Mouse (Mus musculus) urinary bladder, postnatal 10 days (tissue): ENCODE measurements around the gene Slc19a2.
A peak's percentile ranks its signal among the peaks of the same experiment; 100 is the strongest.

Source experiments
- DNase-seq: peaks from one replicate; pipeline ENCODE4 v3.0.0; 2022; ENCODE audit warnings: low spot score

Slc19a2 gene

DNA sequence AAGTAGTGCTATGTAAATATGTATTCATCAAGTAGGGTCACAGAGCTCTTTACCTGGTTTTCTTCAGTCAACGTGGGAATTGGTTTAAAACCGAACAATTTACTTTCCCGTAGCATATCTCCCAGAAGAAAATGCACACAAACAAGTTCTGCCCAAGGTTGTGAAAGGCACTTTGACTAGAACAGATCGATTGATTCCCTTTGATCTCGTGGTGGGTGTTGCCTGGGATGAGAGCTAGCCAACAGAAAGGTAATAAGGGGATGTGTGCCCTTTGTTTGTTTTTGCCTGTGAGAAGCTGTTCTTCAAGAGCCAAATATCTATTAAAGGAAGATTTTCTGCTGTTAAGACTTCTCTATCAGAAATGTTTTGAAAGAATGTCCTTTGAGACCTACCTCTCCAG lies 3.7 kb downstream of the Slc19a2 start:
- DNase-seq, result no peak

DNA sequence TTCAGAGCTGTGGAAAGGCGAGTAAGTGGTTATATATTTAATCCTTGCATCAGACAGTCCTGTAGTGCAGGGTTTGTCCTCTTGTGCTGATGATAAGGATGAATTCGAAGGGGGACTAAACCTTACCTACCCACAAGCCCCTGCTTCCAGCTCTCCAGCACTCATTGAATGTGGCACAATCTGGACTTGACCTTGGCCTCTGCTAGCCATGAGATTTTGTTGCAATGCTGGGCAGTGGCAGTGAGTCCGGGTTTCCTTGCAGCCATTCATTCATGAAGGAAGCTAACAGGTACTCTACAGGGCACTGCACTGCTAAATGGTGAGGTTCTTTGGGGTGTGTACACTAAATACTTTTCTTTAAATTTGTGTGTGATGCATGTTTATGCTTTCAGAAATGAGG lies 6.0 kb downstream of the Slc19a2 start:
- no peak for DNase-seq

GRCm38 (mm10) chr1:164260171-164261028 lies 11.6 kb downstream of the Slc19a2 start:
- DNase-seq, result no peak

DNA sequence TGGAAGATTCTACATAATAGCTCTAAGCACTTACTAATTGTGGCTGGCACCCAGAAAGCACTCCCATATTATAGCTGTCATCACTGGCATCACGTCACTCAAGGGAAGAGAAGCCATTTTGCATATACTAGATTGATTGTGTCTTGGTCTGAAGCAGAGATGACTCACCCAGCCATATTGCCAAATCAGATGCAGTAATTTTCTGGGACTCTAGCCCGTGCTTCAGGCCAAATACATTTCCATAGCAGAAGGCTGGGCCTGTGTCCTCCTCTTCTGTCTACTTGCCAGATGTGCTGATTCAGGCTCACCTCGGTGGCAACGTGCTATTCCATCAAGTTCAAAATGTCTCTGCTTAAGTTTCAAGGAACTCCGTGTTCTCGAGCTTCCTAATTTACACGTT lies 12.7 kb downstream of the Slc19a2 start:
- DNase-seq, result no peak

DNA sequence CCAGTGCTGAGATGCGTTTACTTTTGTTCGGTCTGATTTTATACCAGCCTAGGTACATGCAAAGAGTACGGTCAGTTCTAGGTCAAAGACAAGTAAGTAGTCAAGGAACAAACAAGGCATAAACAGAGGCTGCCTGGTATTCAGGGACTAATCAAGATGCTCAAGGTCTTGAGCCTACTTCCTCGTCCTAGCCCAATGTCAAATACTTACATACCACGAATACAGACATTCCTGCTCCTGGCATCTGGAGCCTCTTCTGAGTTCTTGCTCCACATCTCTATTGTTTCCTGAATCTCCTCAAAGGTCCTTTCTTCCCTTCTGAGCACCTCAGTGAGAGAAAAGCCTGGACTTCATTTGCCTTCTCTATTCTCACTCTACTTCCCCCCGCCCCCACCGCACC lies 22.1 kb downstream of the Slc19a2 start:
- no peak for DNase-seq

GRCm38 (mm10) chr1:164273659-164274058 lies 24.8 kb downstream of the Slc19a2 start:
- no peak for DNase-seq

- peak; percentile 61 for DNase-seq
These were observed 26.7 kb downstream of the Slc19a2 start, which contains the start of gene Ccdc181 for GRCm38 (mm10) chr1:164275455-164275954. TSS of gene Ccdc181 (plus strand) at chr1:164275585.

DNA sequence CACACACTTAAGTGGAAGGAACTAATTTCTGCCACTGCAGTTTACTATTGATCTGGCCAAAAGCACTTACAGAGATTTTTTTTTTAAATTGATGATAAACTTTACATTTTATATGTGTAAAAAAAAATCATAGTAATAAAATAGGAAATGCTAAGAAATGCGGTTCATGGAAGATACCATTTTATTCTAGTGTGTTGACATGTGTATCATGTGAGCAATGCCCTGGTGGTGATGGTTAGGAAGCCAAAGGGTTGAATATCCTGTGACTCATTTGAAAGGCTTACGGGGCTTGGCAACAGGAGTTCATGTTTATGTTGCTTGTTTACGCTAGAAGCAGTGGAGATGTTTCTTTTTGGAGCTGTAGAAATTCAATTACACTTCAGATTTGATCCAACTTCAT lies 27.7 kb downstream of the Slc19a2 start:
- DNase-seq, result no peak

DNA sequence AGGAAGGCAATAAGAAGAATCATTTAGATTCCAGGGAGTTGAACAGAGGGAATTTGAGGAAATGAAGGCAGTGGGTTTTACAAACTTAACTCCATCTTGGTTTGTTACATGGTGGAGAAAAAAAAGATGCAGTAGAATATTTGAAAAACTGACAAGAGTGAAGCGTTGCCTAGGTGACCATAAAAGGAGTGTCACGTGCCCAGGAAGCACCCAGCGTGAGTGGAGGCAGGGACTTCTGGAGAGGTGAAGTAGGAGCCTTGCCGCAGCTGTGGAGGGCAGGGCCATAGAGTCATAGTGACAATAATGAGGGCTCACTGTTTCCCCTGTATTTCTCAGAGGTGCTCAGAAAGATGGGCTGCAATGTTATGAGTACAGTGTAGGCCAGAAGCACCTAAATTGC lies 30.5 kb downstream of the Slc19a2 start:
- no peak for DNase-seq

GRCm38 (mm10) chr1:164284007-164284406 lies 35.2 kb downstream of the Slc19a2 start:
- DNase-seq, result no peak

- DNase-seq, result no peak
These were observed 38.6 kb downstream of the Slc19a2 start for GRCm38 (mm10) chr1:164287406-164287805.

DNA sequence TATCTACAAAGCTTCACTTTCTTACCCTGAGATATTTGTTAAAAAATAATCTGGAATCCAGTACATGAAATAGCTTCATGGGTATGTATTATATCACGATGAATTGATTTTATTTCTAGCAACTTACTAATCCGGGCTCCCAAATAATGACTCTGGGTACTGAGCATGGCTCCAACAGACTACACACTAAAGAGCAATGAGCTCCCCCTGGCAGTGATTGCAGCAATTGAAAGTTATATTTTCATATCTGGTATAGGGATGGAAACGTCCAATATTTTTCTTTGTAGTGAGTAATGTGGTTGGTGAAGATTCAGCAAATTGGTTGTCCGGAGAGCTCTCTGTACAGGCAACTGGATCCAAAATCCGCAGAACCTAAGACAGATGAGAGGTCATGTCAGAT lies 43.2 kb downstream of the Slc19a2 start:
- DNase-seq, result no peak

DNA sequence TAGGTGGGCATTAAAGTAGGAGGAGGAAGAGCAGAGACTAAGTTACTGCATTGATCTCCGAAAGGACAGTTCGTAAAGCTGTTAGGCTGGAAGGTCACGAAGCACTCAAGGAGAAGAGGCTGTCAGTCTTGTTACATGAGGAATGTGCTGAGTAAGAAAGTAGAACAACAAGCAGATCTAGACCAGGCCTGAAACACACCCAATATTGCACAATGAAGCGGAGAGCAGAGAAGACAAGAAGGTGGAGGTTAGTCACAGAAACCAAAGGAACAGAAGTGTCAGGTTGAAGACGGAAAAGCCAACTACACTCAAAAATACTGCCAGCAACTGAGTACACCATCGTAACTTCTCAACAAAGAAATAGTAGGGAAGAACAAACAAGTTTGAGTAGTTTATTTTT lies 45.2 kb downstream of the Slc19a2 start:
- no peak for DNase-seq

GRCm38 (mm10) chr1:164296473-164296872 lies 47.6 kb downstream of the Slc19a2 start:
- no peak for DNase-seq

GRCm38 (mm10) chr1:164301949-164302348 lies 53.1 kb downstream of the Slc19a2 start:
- DNase-seq, result no peak

DNA sequence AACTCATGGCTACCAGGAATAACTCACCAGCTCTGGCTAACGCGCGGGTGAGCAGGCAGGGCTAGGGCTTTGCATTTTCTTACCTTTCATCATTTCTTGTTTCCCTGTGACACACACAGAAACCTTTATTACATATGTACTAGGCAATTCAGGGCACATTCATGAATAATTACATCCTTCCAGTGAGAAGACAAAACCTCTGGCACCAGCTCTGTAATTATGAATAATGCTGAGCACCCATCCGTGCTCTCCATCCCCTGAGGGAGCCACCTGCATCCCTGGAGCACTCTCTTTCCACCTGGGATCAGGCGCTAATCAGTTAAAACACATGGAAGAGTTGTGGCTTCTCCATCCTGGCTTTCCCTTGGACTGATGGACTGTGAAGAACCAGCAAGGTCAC lies 55.0 kb downstream of the Slc19a2 start, which contains the start of gene Nme7:
TSS of gene Nme7 (plus strand) at position 301 of the 400 bp plus-strand sequence.
- no peak for DNase-seq

GRCm38 (mm10) chr1:164307124-164307751 lies 58.4 kb downstream of the Slc19a2 start, which contains the start of gene Blzf1:
TSS of gene Blzf1 (minus strand) at chr1:164307489.
- DNase-seq, result peak; percentile 92

DNA sequence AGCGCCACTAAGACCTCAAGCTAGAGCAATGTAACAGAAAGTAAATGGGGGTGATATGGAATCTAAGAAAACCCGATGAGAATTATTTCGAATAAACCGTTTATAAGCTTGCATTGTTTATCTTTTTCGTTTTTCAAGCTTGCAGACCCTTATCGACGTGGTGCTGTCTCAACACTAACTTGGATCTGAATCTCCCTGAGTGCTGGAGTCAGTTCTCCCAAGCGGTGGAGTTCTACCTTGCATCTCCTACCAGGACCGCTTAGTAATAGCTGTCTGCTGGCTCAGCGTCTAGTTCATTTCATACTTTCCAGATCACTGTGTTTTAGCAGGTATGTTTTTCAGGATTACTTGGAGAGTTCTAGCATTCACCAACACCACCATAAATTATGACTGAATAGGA lies 59.1 kb downstream of the Slc19a2 start:
- no peak for DNase-seq

- no peak for DNase-seq
These were observed 65.2 kb downstream of the Slc19a2 start for GRCm38 (mm10) chr1:164314085-164314484.
